Mouse (Mus musculus) thymus, postnatal 36 days (tissue): Measurements from ENCODE around the gene Slc4a2.

Experiments used
- DNase-seq, 2 experiments: peaks; one replicate each; pipeline ENCODE4 v3.0.0; 2022; ENCODE audit warnings: mixed read lengths in 2 of 2

The Slc4a2 gene

GRCm38 (mm10) chr5:24426556-24427284 is 3.1 kb downstream of the Slc4a2 start:
- DNase-seq = no peak

- no peak for DNase-seq
Measured at GRCm38 (mm10) chr5:24427285-24427633, 3.6 kb downstream of the Slc4a2 start.

- no peak for DNase-seq
Measured at GRCm38 (mm10) chr5:24427981-24428402, 4.4 kb downstream of the Slc4a2 start.

GRCm38 (mm10) chr5:24428596-24428995 is 5.0 kb downstream of the Slc4a2 start:
- no peak for DNase-seq

GRCm38 (mm10) chr5:24433993-24434392 is 10.4 kb downstream of the Slc4a2 start:
- no peak for DNase-seq

GRCm38 (mm10) chr5:24441187-24441586 is 17.6 kb downstream of the Slc4a2 start:
- DNase-seq = no peak

- DNase-seq = peak in 1 of 2 experiments; percentile 47
Measured at GRCm38 (mm10) chr5:24442029-24442428, 18.4 kb downstream of the Slc4a2 start.

- no peak for DNase-seq
Measured at GRCm38 (mm10) chr5:24443204-24443603, 19.6 kb downstream of the Slc4a2 start.

- DNase-seq = no peak
Measured at GRCm38 (mm10) chr5:24443927-24444326, 20.3 kb downstream of the Slc4a2 start.

GRCm38 (mm10) chr5:24444746-24445427 is 21.2 kb downstream of the Slc4a2 start, which contains the start of gene Fastk:
Fastk (minus strand) TSS chr5:24445287.
- DNase-seq = peak; percentile 91 to 95

- no peak for DNase-seq
Measured at GRCm38 (mm10) chr5:24445428-24446080, 21.9 kb downstream of the Slc4a2 start.

- no peak for DNase-seq
Measured at GRCm38 (mm10) chr5:24446630-24447029, 23.0 kb downstream of the Slc4a2 start.

- peak; percentile 83 to 92 for DNase-seq
Measured at GRCm38 (mm10) chr5:24447624-24448298, 24.1 kb downstream of the Slc4a2 start, which contains the start of gene Tmub1. Tmub1 (minus strand) TSS chr5:24447854.

GRCm38 (mm10) chr5:24451264-24452029 is 27.8 kb downstream of the Slc4a2 start:
- peak; percentile 82 to 88 for DNase-seq

GRCm38 (mm10) chr5:24452030-24452690 is 28.5 kb downstream of the Slc4a2 start, which contains the start of gene Agap3:
Agap3 (plus strand) TSS chr5:24452177.
- DNase-seq = peak; percentile 43 to 59

GRCm38 (mm10) chr5:24452691-24453233 is 29.1 kb downstream of the Slc4a2 start:
- DNase-seq = peak; percentile 36 to 55

GRCm38 (mm10) chr5:24453283-24453984 is 29.8 kb downstream of the Slc4a2 start:
- DNase-seq = no peak

GRCm38 (mm10) chr5:24453985-24454303 is 30.3 kb downstream of the Slc4a2 start:
- no peak for DNase-seq

GRCm38 (mm10) chr5:24455076-24455475 is 31.4 kb downstream of the Slc4a2 start:
- DNase-seq = no peak

- DNase-seq = no peak
Measured at GRCm38 (mm10) chr5:24455613-24456012, 32.0 kb downstream of the Slc4a2 start.

- no peak for DNase-seq
Measured at GRCm38 (mm10) chr5:24466762-24467161, 43.1 kb downstream of the Slc4a2 start.
